Mouse (Mus musculus): ENCODE measurements around the gene Olfr175-ps1. TPM values are rescaled to one million over a fixed set of nuclear protein-coding genes. Genes with fewer than 3 reads are reported as not detected.

The Olfr175-ps1 gene
- not detected in 2 replicates for polyA plus RNA-seq (2015; fragmentation: Nextera tagmentation; extraction: Ambion mirVana)

- H3K27ac ChIP-seq (ENCODE audit: low read length), result no peak within 1 kb of the TSS
- ATAC-seq (replicated peaks; ENCODE audit: extremely low read depth, insufficient read depth, low FRiP score), result no peak
- H3K27me3 ChIP-seq (ENCODE audit: control insufficient read depth, insufficient read depth, low read length), result no peaks in the 10 kb centered on the region
- H3K4me1 ChIP-seq (ENCODE audit: control insufficient read depth, insufficient read depth, low read length), result no peaks in the 10 kb centered on the region
- no peak within 1 kb of the TSS for H3K4me3 ChIP-seq (ENCODE audit: low read length)
- H3K36me3 ChIP-seq (ENCODE audit: control insufficient read depth, insufficient read depth), result no peaks in the 10 kb centered on the region
- WGBS, result 61% methylated on average over 1 of the region's 1 CpGs
- H3K4me2 ChIP-seq (ENCODE audit: low read depth, low read length), result no peak within 1 kb of the TSS
- H3K9me3 ChIP-seq (replicated peaks; ENCODE audit: control insufficient read depth, low read length), result no peaks in the 10 kb centered on the region
- H3K9ac ChIP-seq (ENCODE audit: low read length), result no peak within 1 kb of the TSS
Observed at GRCm38 (mm10) chr16:58826732-58827319, at the start of gene Olfr175-ps1. Olfr175-ps1 (minus strand) TSS chr16:58826782.

- Histone ChIP-seq H3K27ac (ENCODE audit: low read length) (no peak within 1 kb of the TSS), H3K9me3 (replicated peaks; ENCODE audit: control insufficient read depth, low read length) (no peaks in the 10 kb centered on the region), H3K4me3 (ENCODE audit: low read length) (no peak within 1 kb of the TSS), H3K4me2 (ENCODE audit: low read depth, low read length) (no peak within 1 kb of the TSS), H3K27me3 (ENCODE audit: control insufficient read depth, insufficient read depth, low read length) (no peaks in the 10 kb centered on the region), H3K9ac (ENCODE audit: low read length) (no peak within 1 kb of the TSS), H3K4me1 (ENCODE audit: control insufficient read depth, insufficient read depth, low read length) (no peaks in the 10 kb centered on the region), H3K36me3 (ENCODE audit: control insufficient read depth, insufficient read depth) (no peaks in the 10 kb centered on the region)
- ATAC-seq (replicated peaks; ENCODE audit: extremely low read depth, insufficient read depth, low FRiP score), result no peak
- 39% methylated on average over 1 of the region's 1 CpGs for WGBS
Observed at GRCm38 (mm10) chr16:58874668-58875067, 48.1 kb upstream of the Olfr175-ps1 start, which contains the start of gene Olfr177. Olfr177 (minus strand) TSS chr16:58874768.

- no peaks in the 10 kb centered on the region for H3K27me3 ChIP-seq (ENCODE audit: control insufficient read depth, insufficient read depth, low read length)
Observed at GRCm38 (mm10) chr16:58861479-58861878, 34.9 kb upstream of the Olfr175-ps1 start.

GRCm38 (mm10) chr16:58860032-58860737, 33.6 kb upstream of the Olfr175-ps1 start:
- no peaks in the 10 kb centered on the region for H3K36me3 ChIP-seq (ENCODE audit: control insufficient read depth, insufficient read depth)
- no peak for ATAC-seq (replicated peaks; ENCODE audit: extremely low read depth, insufficient read depth, low FRiP score)
- WGBS, result 83% methylated on average over 2 of the region's 2 CpGs
- no peak overlapping the region for H3K9ac ChIP-seq (ENCODE audit: low read length)
- no peak overlapping the region for H3K4me2 ChIP-seq (ENCODE audit: low read depth, low read length)
- no peaks in the 10 kb centered on the region for H3K27me3 ChIP-seq (ENCODE audit: control insufficient read depth, insufficient read depth, low read length)
- H3K27ac ChIP-seq (ENCODE audit: low read length), result no peak overlapping the region
- H3K9me3 ChIP-seq (replicated peaks; ENCODE audit: control insufficient read depth, low read length), result no peaks in the 10 kb centered on the region
- no peaks in the 10 kb centered on the region for H3K4me1 ChIP-seq (ENCODE audit: control insufficient read depth, insufficient read depth, low read length)
- no peak overlapping the region for H3K4me3 ChIP-seq (ENCODE audit: low read length)

More at GRCm38 (mm10) chr16:58861479-58861878, 34.9 kb upstream of the Olfr175-ps1 start:
- H3K4me3 ChIP-seq (ENCODE audit: low read length), result no peak overlapping the region
- H3K27ac ChIP-seq (ENCODE audit: low read length), result no peak overlapping the region
- no peaks in the 10 kb centered on the region for H3K9me3 ChIP-seq (replicated peaks; ENCODE audit: control insufficient read depth, low read length)
- WGBS, result 47% methylated on average over 1 of the region's 1 CpGs
- no peak for ATAC-seq (replicated peaks; ENCODE audit: extremely low read depth, insufficient read depth, low FRiP score)
- no peaks in the 10 kb centered on the region for H3K36me3 ChIP-seq (ENCODE audit: control insufficient read depth, insufficient read depth)
- no peak overlapping the region for H3K9ac ChIP-seq (ENCODE audit: low read length)
- no peaks in the 10 kb centered on the region for H3K4me1 ChIP-seq (ENCODE audit: control insufficient read depth, insufficient read depth, low read length)
- H3K4me2 ChIP-seq (ENCODE audit: low read depth, low read length), result no peak overlapping the region

- H3K36me3 ChIP-seq (ENCODE audit: control insufficient read depth, insufficient read depth), result no peaks in the 10 kb centered on the region
- H3K27me3 ChIP-seq (ENCODE audit: control insufficient read depth, insufficient read depth, low read length), result no peaks in the 10 kb centered on the region
- no peaks in the 10 kb centered on the region for H3K4me1 ChIP-seq (ENCODE audit: control insufficient read depth, insufficient read depth, low read length)
- WGBS, result 61% methylated on average over 2 of the region's 2 CpGs
- ATAC-seq (replicated peaks; ENCODE audit: extremely low read depth, insufficient read depth, low FRiP score), result no peak
- H3K9ac ChIP-seq (ENCODE audit: low read length), result no peak within 1 kb of the TSS
- no peak within 1 kb of the TSS for H3K4me3 ChIP-seq (ENCODE audit: low read length)
- H3K9me3 ChIP-seq (replicated peaks; ENCODE audit: control insufficient read depth, low read length), result 0 out of 2 replicates have a peak, but pooled peaks cover 2% of the 10 kb centered on the region
- H3K4me2 ChIP-seq (ENCODE audit: low read depth, low read length), result no peak within 1 kb of the TSS
- H3K27ac ChIP-seq (ENCODE audit: low read length), result no peak within 1 kb of the TSS
Observed at GRCm38 (mm10) chr16:58800168-58800567, 26.4 kb downstream of the Olfr175-ps1 start, which contains the start of gene Olfr173. Olfr173 (minus strand) TSS chr16:58800268.

Other genes with a start within 250 kb of the Olfr175-ps1 start
- gene Gm813, start 209.8 kb downstream of the Olfr175-ps1 start, polyA plus RNA-seq (2015; fragmentation: Nextera tagmentation; extraction: Ambion mirVana), result not detected in 2 replicates
- not detected in 2 replicates for gene E330017A01Rik, start 188.0 kb downstream of the Olfr175-ps1 start, polyA plus RNA-seq (2015; fragmentation: Nextera tagmentation; extraction: Ambion mirVana)
- 33.3 and 37.1 TPM in 2 replicates for gene Cpox, start 156.5 kb downstream of the Olfr175-ps1 start, polyA plus RNA-seq (2015; fragmentation: Nextera tagmentation; extraction: Ambion mirVana)
- 0.24 and 1.00 TPM in 2 replicates for gene Gpr15, start 107.7 kb downstream of the Olfr175-ps1 start, polyA plus RNA-seq (2015; fragmentation: Nextera tagmentation; extraction: Ambion mirVana)
- 101 and 112 TPM in 2 replicates for gene Cldnd1, start 98.9 kb downstream of the Olfr175-ps1 start, polyA plus RNA-seq (2015; fragmentation: Nextera tagmentation; extraction: Ambion mirVana)
- gene Olfr172, start 63.6 kb downstream of the Olfr175-ps1 start, polyA plus RNA-seq (2015; fragmentation: Nextera tagmentation; extraction: Ambion mirVana), result not detected in 2 replicates
- not detected in 2 replicates for gene Olfr173, start 26.5 kb downstream of the Olfr175-ps1 start, polyA plus RNA-seq (2015; fragmentation: Nextera tagmentation; extraction: Ambion mirVana)
- not detected in 2 replicates for gene Olfr177, start 48.0 kb upstream of the Olfr175-ps1 start, polyA plus RNA-seq (2015; fragmentation: Nextera tagmentation; extraction: Ambion mirVana)
- gene Olfr178, start 65.3 kb upstream of the Olfr175-ps1 start, polyA plus RNA-seq (2015; fragmentation: Nextera tagmentation; extraction: Ambion mirVana), result not detected in 2 replicates
- not detected in 2 replicates for gene Olfr181, start 102.0 kb upstream of the Olfr175-ps1 start, polyA plus RNA-seq (2015; fragmentation: Nextera tagmentation; extraction: Ambion mirVana)
- not detected in 2 replicates for gene Olfr180, start 102.6 kb upstream of the Olfr175-ps1 start, polyA plus RNA-seq (2015; fragmentation: Nextera tagmentation; extraction: Ambion mirVana)
- not detected in 2 replicates for gene Olfr183, start 168.6 kb upstream of the Olfr175-ps1 start, polyA plus RNA-seq (2015; fragmentation: Nextera tagmentation; extraction: Ambion mirVana)
- not detected in 2 replicates for gene Olfr186, start 203.5 kb upstream of the Olfr175-ps1 start, polyA plus RNA-seq (2015; fragmentation: Nextera tagmentation; extraction: Ambion mirVana)
- not detected in 2 replicates for gene Olfr187, start 213.0 kb upstream of the Olfr175-ps1 start, polyA plus RNA-seq (2015; fragmentation: Nextera tagmentation; extraction: Ambion mirVana)